Mouse (Mus musculus) forebrain, postnatal 0 days (tissue): ENCODE data around the gene AU041133. TPM values are rescaled to one million over a fixed set of nuclear protein-coding genes. Genes with fewer than 3 reads are reported as not detected.
"Not testable (repeated sequence)": the region's sequence is repeated elsewhere in the genome, so short reads cannot be mapped to it uniquely, and the experiment has no call there.

Experiments used
- ATAC-seq: fragments of 200-750 bp; cut with Nextera tagmentation; 2 replicates; pipeline ENCODE4 v1.8.0; 2017; ENCODE audit warnings: mild to moderate bottlenecking, moderate library complexity
- DNase-seq: peaks from one replicate; pipeline ENCODE4 v3.0.0-alpha.2; 2015
- H3K27ac ChIP-seq: fragments of 300-500 bp; sonication (generic); 2 replicates; pipeline ENCODE4 v1.5.1; 2014; ENCODE audit warnings: low read depth, mild to moderate bottlenecking, antibody characterized with exemption, low read length, moderate library complexity, mixed read lengths
- H3K27me3 ChIP-seq: fragments of 300-500 bp; sonication (generic); 2 replicates; pipeline ENCODE4 v1.6.1; 2014; ENCODE audit warnings: mild to moderate bottlenecking, low read length, mixed read lengths; ENCODE audit not compliant: insufficient read depth
- H3K36me3 ChIP-seq: fragments of 300-500 bp; sonication (generic); 2 replicates; pipeline ENCODE4 v1.6.1; 2014; ENCODE audit warnings: mild to moderate bottlenecking, moderate library complexity; ENCODE audit not compliant: insufficient read depth
- H3K4me1 ChIP-seq: fragments of 300-500 bp; sonication (generic); 2 replicates; pipeline ENCODE4 v1.6.1; 2014; ENCODE audit warnings: antibody characterized with exemption; ENCODE audit not compliant: insufficient read depth
- H3K4me2 ChIP-seq: fragments of 300-500 bp; sonication (generic); 2 replicates; pipeline ENCODE4 v1.6.1; 2014; ENCODE audit warnings: low read depth, mild to moderate bottlenecking, moderate library complexity
- H3K4me3 ChIP-seq: fragments of 300-500 bp; sonication (generic); 2 replicates; pipeline ENCODE4 v1.5.1; 2014; ENCODE audit warnings: low read depth, low read length, mixed read lengths
- H3K9ac ChIP-seq: fragments of 300-500 bp; sonication (generic); 2 replicates; pipeline ENCODE4 v1.6.1; 2014; ENCODE audit warnings: mild to moderate bottlenecking
- H3K9me3 ChIP-seq: fragments of 300-500 bp; sonication (generic); 2 replicates; pipeline ENCODE4 v1.6.1; 2016; ENCODE audit warnings: low read length
- CTCF ChIP-seq: sonication (generic); IDR thresholded peaks from 2 replicates; pipeline ENCODE4 v1.5.1; 2016; ENCODE audit warnings: antibody characterized with exemption, control low read depth, low read depth
- WGBS: fragments of 180-500 bp; shearing (Covaris S2); extraction: QIAGEN DNeasy Blood & Tissue Kit; methylation state at CpG from one replicate; pipeline ENCODE4 v1.1.7; 2014; 5-methylcytosine and 5-hydroxymethylcytosine counted together
- polyA plus RNA-seq: library from polyadenylated mRNA; unstranded; fragments of >200 nt; fragmentation: Nextera tagmentation; extraction: Ambion mirVana; gene quantifications from 2 replicates; pipeline ENCODE4 v1.2.1, GENCODE M21; 2015
- total RNA-seq: library from RNA; depleted of rRNA; stranded (reverse); fragments of >200 nt; gene quantifications from 2 replicates; pipeline ENCODE4 v1.2.3, GENCODE M21; 2014; rRNA removed

AU041133 gene
- total RNA-seq: 13.2 and 15.6 TPM in 2 replicates
- 4.8 and 7.1 TPM in 2 replicates for polyA plus RNA-seq

GRCm38 (mm10) chr10:82127850-82128401 is at the start of gene AU041133:
Gene AU041133 (plus strand): TSS chr10:82128013.
- Histone ChIP-seq H3K4me2 (peak within 1 kb of the TSS; percentile 57), H3K4me3 (peak within 1 kb of the TSS; percentile 71), H3K9me3 (peaks cover 29% of the 10 kb centered on the region), H3K9ac (peak within 1 kb of the TSS; percentile 85), H3K27me3 (no peaks in the 10 kb centered on the region), H3K4me1 (0 out of 2 replicates have a peak, but pooled peaks cover 5% of the 10 kb centered on the region), H3K27ac (peak within 1 kb of the TSS; percentile 94), H3K36me3 (no peaks in the 10 kb centered on the region)
- 3% methylated on average over 41 of the region's 41 CpGs for WGBS
- DNase-seq: peak; percentile 93
- TF ChIP-seq CTCF: no peak
- peak; percentile 100 for ATAC-seq

GRCm38 (mm10) chr10:82082728-82083621 is 44.8 kb upstream of the AU041133 start, which contains the start of gene BC024063:
Gene BC024063 (plus strand): TSS chr10:82083353.
- Histone ChIP-seq H3K9ac (peak within 1 kb of the TSS; percentile 59), H3K27ac (peak within 1 kb of the TSS; percentile 89), H3K4me3 (peak within 1 kb of the TSS; percentile 42), H3K4me2 (peak within 1 kb of the TSS; percentile 44)
- H3K4me1 ChIP-seq, H3K36me3 ChIP-seq, H3K9me3 ChIP-seq, H3K27me3 ChIP-seq: not testable (repeated sequence)
- ATAC-seq (peak; percentile 99), DNase-seq (peak; percentile 91)
- 26% methylated on average over 42 of the region's 42 CpGs for whole genome bisulfite sequencing

- Histone ChIP-seq H3K9ac (peak overlapping the region; percentile 59), H3K27ac (peak overlapping the region; percentile 89; the same call in 1 of the 2 replicates), H3K4me3 (peak overlapping the region; percentile 42), H3K4me2 (peak overlapping the region; percentile 44)
- not testable (repeated sequence) for DNase-seq, H3K36me3 ChIP-seq, H3K27me3 ChIP-seq, H3K9me3 ChIP-seq, H3K4me1 ChIP-seq, ATAC-seq
- WGBS: 23% methylated on average over 14 of the region's 14 CpGs
These were observed 44.2 kb upstream of the AU041133 start for GRCm38 (mm10) chr10:82083622-82083971.

- no peaks in the 10 kb centered on the region for H3K36me3 ChIP-seq
- 83% methylated on average over 3 of the region's 3 CpGs for WGBS
- no peak for TF ChIP-seq CTCF
- H3K9me3 ChIP-seq: peaks cover 28% of the 10 kb centered on the region
- ATAC-seq (no peak), DNase-seq (no peak)
- H3K4me3 ChIP-seq: no peak overlapping the region
- no peak overlapping the region for H3K27ac ChIP-seq
- H3K27me3 ChIP-seq: no peaks in the 10 kb centered on the region
- H3K4me1 ChIP-seq: no peaks in the 10 kb centered on the region
- no peak overlapping the region for H3K9ac ChIP-seq
- no peak overlapping the region for H3K4me2 ChIP-seq
These were observed 10.6 kb upstream of the AU041133 start for GRCm38 (mm10) chr10:82117206-82117605.

GRCm38 (mm10) chr10:82145282-82145681 is 17.5 kb downstream of the AU041133 start:
- TF ChIP-seq CTCF: no peak
- DNase-seq (no peak), ATAC-seq (no peak)
- no peaks in the 10 kb centered on the region for H3K27me3 ChIP-seq
- H3K36me3 ChIP-seq: peaks cover 43% of the 10 kb centered on the region
- no peak overlapping the region for H3K4me2 ChIP-seq
- H3K4me3 ChIP-seq: no peak overlapping the region
- no peak overlapping the region for H3K27ac ChIP-seq
- no peaks in the 10 kb centered on the region for H3K4me1 ChIP-seq
- no peak overlapping the region for H3K9ac ChIP-seq
- H3K9me3 ChIP-seq: peaks cover 47% of the 10 kb centered on the region
- WGBS: 98% methylated on average over 1 of the region's 1 CpGs

- DNase-seq (no peak), ATAC-seq (no peak)
- Histone ChIP-seq H3K4me2 (no peak overlapping the region), H3K27me3 (no peaks in the 10 kb centered on the region), H3K27ac (no peak overlapping the region), H3K36me3 (peaks cover 58% of the 10 kb centered on the region), H3K4me3 (no peak overlapping the region), H3K9ac (no peak overlapping the region), H3K4me1 (no peaks in the 10 kb centered on the region), H3K9me3 (peaks cover 63% of the 10 kb centered on the region)
- no peak for TF ChIP-seq CTCF
- WGBS: 89% methylated on average over 4 of the region's 4 CpGs
These were observed 19.8 kb downstream of the AU041133 start for GRCm38 (mm10) chr10:82147571-82147970.

GRCm38 (mm10) chr10:82167777-82168176 is 40.0 kb downstream of the AU041133 start:
- Histone ChIP-seq H3K27me3 (no peaks in the 10 kb centered on the region), H3K4me3 (no peak overlapping the region), H3K4me2 (no peak overlapping the region), H3K27ac (no peak overlapping the region), H3K36me3 (no peaks in the 10 kb centered on the region), H3K9me3 (no peaks in the 10 kb centered on the region), H3K4me1 (no peaks in the 10 kb centered on the region), H3K9ac (no peak overlapping the region)
- ATAC-seq (no peak), DNase-seq (no peak)
- WGBS: 83% methylated on average over 3 of the region's 3 CpGs
- TF ChIP-seq CTCF: no peak
